ENCODE assay signal across 8 mouse cellular contexts in the genomic region with DNA sequence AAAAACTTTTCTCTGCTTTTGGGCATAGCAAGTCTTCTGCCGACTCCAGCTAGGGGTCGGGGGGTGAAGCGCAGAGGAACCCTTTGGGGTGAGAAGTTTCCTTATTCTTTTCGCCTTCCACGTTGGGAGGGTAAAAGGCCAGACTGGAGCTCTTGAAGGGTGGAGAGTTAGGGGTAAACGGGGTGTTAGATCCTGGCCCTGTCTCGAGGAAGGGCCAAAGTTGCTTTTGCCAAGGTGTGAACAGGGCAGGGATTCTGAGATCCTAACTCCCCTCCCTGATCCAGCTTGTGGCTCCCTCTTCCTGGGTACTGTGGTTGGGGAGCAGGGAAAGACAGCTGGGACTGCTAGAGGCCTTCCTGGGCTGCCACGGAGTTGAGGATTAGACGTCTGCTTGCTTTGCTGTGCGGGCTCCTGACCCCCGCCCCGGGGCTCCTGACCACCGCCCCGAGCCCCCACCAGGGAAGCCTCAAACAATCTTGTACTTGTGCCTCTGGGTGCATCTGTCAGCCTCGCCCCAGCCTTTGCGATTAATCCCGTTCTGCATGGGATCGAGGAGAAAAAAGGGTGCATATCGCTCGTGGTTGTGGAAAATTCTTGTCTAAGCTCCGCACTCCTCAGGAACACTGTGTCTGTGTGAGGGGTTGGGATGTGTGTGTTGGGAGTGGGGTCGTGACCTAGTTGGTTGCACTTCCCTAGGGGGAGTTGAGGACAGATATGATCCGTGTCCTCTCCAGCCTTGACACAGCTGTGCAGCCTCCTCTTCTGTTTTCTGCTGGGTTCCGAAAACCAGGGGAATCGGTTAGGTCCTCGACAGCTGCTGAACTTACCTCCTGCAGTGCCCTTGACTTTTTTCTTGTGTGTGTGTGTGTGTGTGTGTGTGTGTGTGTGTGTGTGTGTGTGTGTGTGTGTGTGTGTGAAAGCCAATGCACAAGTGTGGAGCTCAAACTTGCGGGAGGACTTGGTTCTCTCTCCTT. TPM values are rescaled to one million over a fixed set of nuclear protein-coding genes. Genes with fewer than 3 reads are reported as not detected.
A peak's percentile ranks its signal among the peaks of the same experiment; 100 is the strongest.
DNase-seq lines count a peak whose midpoint lies in the region; ATAC-seq and TF ChIP-seq lines count a peak whose summit lies in the region.

No protein-coding gene starts in this region.

- H3K27me3 ChIP-seq in heart, embryonic 15.5 days: 0 out of 2 replicates have a peak, but pooled peaks cover 2% of the 10 kb centered on the region
- H3K27me3 ChIP-seq in hindbrain, embryonic 10.5 days (ENCODE audit: insufficient read depth, poor library complexity, severe bottlenecking): peaks cover 68% of the 10 kb centered on the region
- H3K27me3 ChIP-seq in midbrain, embryonic 11.5 days (ENCODE audit: control insufficient read depth, insufficient read depth, low read length): peaks cover 21% of the 10 kb centered on the region

- no peak for TF ChIP-seq POLR2A in bone marrow, adult 2 months (IDR thresholded peaks at IDR 0.05; ENCODE audit: borderline replicate concordance, control insufficient read depth, low read depth, low read length)

- intact Hi-C loops in heart, postnatal 25 days (cut with DNase I): no loop called here

- no peaks in the 10 kb centered on the region for H3K9me3 ChIP-seq in heart, embryonic 15.5 days (replicated peaks)
- H3K9me3 ChIP-seq in hindbrain, embryonic 10.5 days: no peaks in the 10 kb centered on the region
- no peaks in the 10 kb centered on the region for H3K9me3 ChIP-seq in midbrain, embryonic 11.5 days (ENCODE audit: control insufficient read depth, low read length)

- H3K9ac ChIP-seq in heart, embryonic 15.5 days: peak overlapping the region; percentile 74
- H3K9ac ChIP-seq in midbrain, embryonic 11.5 days (ENCODE audit: low read length): peak overlapping the region; percentile 75

- TF ChIP-seq CTCF in bone marrow, adult 2 months (IDR thresholded peaks at IDR 0.05; ENCODE audit: control insufficient read depth, insufficient read depth, low read length): no peak

- 28% methylated on average over 27 of the region's 27 CpGs for WGBS in heart, embryonic 15.5 days
- 25% methylated on average over 27 of the region's 27 CpGs for WGBS in bone marrow, adult 2 months
- WGBS in hindbrain, embryonic 10.5 days: 8% methylated on average over 27 of the region's 27 CpGs
- WGBS in midbrain, embryonic 11.5 days: 10% methylated on average over 27 of the region's 27 CpGs

- peaks cover 44% of the 10 kb centered on the region for H3K4me1 ChIP-seq in heart, embryonic 15.5 days (replicated peaks)
- no peaks in the 10 kb centered on the region for H3K4me1 ChIP-seq in bone marrow, adult 2 months (ENCODE audit: control insufficient read depth, insufficient read depth, low read length)
- peaks cover 71% of the 10 kb centered on the region for H3K4me1 ChIP-seq in hindbrain, embryonic 10.5 days (replicated peaks)
- peaks cover 36% of the 10 kb centered on the region for H3K4me1 ChIP-seq in midbrain, embryonic 11.5 days (ENCODE audit: control insufficient read depth, insufficient read depth, low read length)

- peak overlapping the region; percentile 70 for H3K27ac ChIP-seq in heart, embryonic 15.5 days
- H3K27ac ChIP-seq in bone marrow, adult 2 months (ENCODE audit: control insufficient read depth, insufficient read depth, low read depth, low read length, poor library complexity): no peak overlapping the region
- peak overlapping the region; percentile 84 for H3K27ac ChIP-seq in hindbrain, embryonic 10.5 days
- no peak overlapping the region for H3K27ac ChIP-seq in midbrain, embryonic 11.5 days (ENCODE audit: low read depth, low read length)

- no peak for DNase-seq in heart, postnatal 25 days (ENCODE audit: low spot score)
- peak; percentile 30 for DNase-seq in hindbrain, embryonic 10.5 days (ENCODE audit: low spot score)
- DNase-seq in midbrain, embryonic 11.5 days (ENCODE audit: low spot score, missing footprints): peak; percentile 92
- DNase-seq in cerebellum, adult 9-10 months: no peak
- DNase-seq in T-cell, adult 2 months (ENCODE audit: low spot score): no peak
- no peak for DNase-seq in cerebellum, postnatal 4 days (ENCODE audit: low spot score in 2 of 2)

- H3K36me3 ChIP-seq in heart, embryonic 15.5 days: no peaks in the 10 kb centered on the region
- H3K36me3 ChIP-seq in hindbrain, embryonic 10.5 days: peaks cover 3% of the 10 kb centered on the region; the same call in 1 of the 2 replicates
- H3K36me3 ChIP-seq in midbrain, embryonic 11.5 days (ENCODE audit: control insufficient read depth, insufficient read depth, low read length): no peaks in the 10 kb centered on the region; the same call in 1 of the 2 replicates

- no peak for ATAC-seq in heart, embryonic 15.5 days (replicated peaks; ENCODE audit: insufficient number of reproducible peaks, insufficient read depth, low FRiP score, low read depth)
- no peak for ATAC-seq in midbrain, embryonic 11.5 days (ENCODE audit: low FRiP score)

- peak overlapping the region; percentile 83 for H3K4me3 ChIP-seq in heart, embryonic 15.5 days
- peak overlapping the region; percentile 66 for H3K4me3 ChIP-seq in bone marrow, adult 2 months (replicated peaks; ENCODE audit: control insufficient read depth, low read depth, low read length)
- peak overlapping the region; percentile 82 for H3K4me3 ChIP-seq in hindbrain, embryonic 10.5 days
- peak overlapping the region; percentile 72 for H3K4me3 ChIP-seq in midbrain, embryonic 11.5 days (ENCODE audit: low read depth, low read length)

- H3K4me2 ChIP-seq in heart, embryonic 15.5 days: peak overlapping the region; percentile 95
- H3K4me2 ChIP-seq in midbrain, embryonic 11.5 days: peak overlapping the region; percentile 97

RNA-seq across cellular contexts. Expression of a gene that starts 1.7 kb away (rescaled TPM):
- 2.7 and 4.2 TPM in 2 replicates for polyA plus RNA-seq in heart, embryonic 15.5 days (2015; fragmentation: Nextera tagmentation; extraction: Ambion mirVana)
- total RNA-seq in heart, postnatal 25 days (2021): 1 to 10 TPM; 6.8 to 7.7 TPM
- polyA plus RNA-seq in bone marrow, adult 2 months (2011; ENCODE audit: insufficient read depth, insufficient read length, low replicate concordance, missing spikeins): 5.7 and 14.2 TPM in 2 replicates
- 3.3 and 4.4 TPM in 2 replicates for polyA plus RNA-seq in hindbrain, embryonic 10.5 days (2016; fragmentation: Nextera tagmentation; extraction: Ambion mirVana)
- 2.2 and 2.5 TPM in 2 replicates for polyA plus RNA-seq in midbrain, embryonic 11.5 days (2014; fragmentation: Nextera tagmentation; extraction: Ambion mirVana)

Comparison
In these comparisons a context has a peak if more than half of its experiments do, and no peak if none do; other contexts are left out.
1. H3K27ac ChIP-seq: peak in heart, embryonic 15.5 days (single experiment) and hindbrain, embryonic 10.5 days (single experiment); none in bone marrow, adult 2 months (single experiment) and midbrain, embryonic 11.5 days (single experiment).
2. DNase-seq: peak in hindbrain, embryonic 10.5 days (single experiment) and midbrain, embryonic 11.5 days (single experiment); none in heart, postnatal 25 days (single experiment), cerebellum, adult 9-10 months (single experiment), T-cell, adult 2 months (single experiment) and cerebellum, postnatal 4 days (0 of 2).
3. Peak in every context shown above with its lines, with median percentiles within 50 percentile points of each other: H3K4me3 ChIP-seq.